ENCODE assay signal across 7 mouse cellular contexts in genomic region chr7:99155311-99156289, GRCm38 (mm10). TPM values are rescaled to one million over a fixed set of nuclear protein-coding genes. Genes with fewer than 3 reads are reported as not detected.
DNase-seq lines count a peak whose midpoint lies in the region; ATAC-seq and TF ChIP-seq lines count a peak whose summit lies in the region.

No protein-coding gene starts in this region.

- peak overlapping the region; percentile 0; the same call in 1 of the 2 replicates for H3K9ac ChIP-seq in hindbrain, embryonic 16.5 days (ENCODE audit: low read depth, low read length)
- no peak overlapping the region for H3K9ac ChIP-seq in liver, embryonic 14.5 days (replicated peaks)
- H3K9ac ChIP-seq in neural tube, embryonic 14.5 days (replicated peaks; ENCODE audit: low read depth, low read length), result no peak overlapping the region

- 0 out of 2 replicates have a peak, but pooled peaks cover 2% of the 10 kb centered on the region for H3K36me3 ChIP-seq in hindbrain, embryonic 16.5 days (ENCODE audit: control insufficient read depth, insufficient read depth, low read length)
- H3K36me3 ChIP-seq in liver, embryonic 14.5 days (replicated peaks; ENCODE audit: control insufficient read depth, insufficient read depth, low read depth), result no peaks in the 10 kb centered on the region
- H3K36me3 ChIP-seq in neural tube, embryonic 14.5 days (ENCODE audit: control insufficient read depth, insufficient read depth, low read length), result no peaks in the 10 kb centered on the region

- H3K4me1 ChIP-seq in hindbrain, embryonic 16.5 days (ENCODE audit: control insufficient read depth, insufficient read depth, low read depth, low read length), result no peaks in the 10 kb centered on the region; the same call in 1 of the 2 replicates
- peaks cover 0 to 13% of the 10 kb centered on the region in 2 experiments; a peak in 3 of 4 replicates for H3K4me1 ChIP-seq in liver, embryonic 14.5 days (replicated peaks; ENCODE audit: control insufficient read depth in 2 of 2, insufficient read depth in 2 of 2, low read length in 1 of 2)
- H3K4me1 ChIP-seq in neural tube, embryonic 14.5 days (ENCODE audit: control insufficient read depth, insufficient read depth, low read length), result no peaks in the 10 kb centered on the region

- peak; percentile 32 for DNase-seq in ZHBTc4 (ENCODE audit: low read depth, low spot score)
- peak; percentile 78 for DNase-seq in embryo, embryonic 9.5 days (ENCODE audit: extremely low spot score)
- DNase-seq in liver, embryonic 14.5 days (ENCODE audit: low read depth in 3 of 3, low spot score in 3 of 3), result no peak
- no peak for DNase-seq in layer of hippocampus, postnatal 10 days (ENCODE audit: low spot score in 2 of 2)
- DNase-seq in frontal cortex, postnatal 10 days (ENCODE audit: low spot score in 2 of 2), result no peak

- H3K27me3 ChIP-seq in hindbrain, embryonic 16.5 days (replicated peaks; ENCODE audit: control insufficient read depth, insufficient read depth, low read length), result no peaks in the 10 kb centered on the region
- no peaks in the 10 kb centered on the region for H3K27me3 ChIP-seq in liver, embryonic 14.5 days (ENCODE audit: control insufficient read depth, insufficient read depth, low read length)
- H3K27me3 ChIP-seq in neural tube, embryonic 14.5 days (ENCODE audit: control insufficient read depth, insufficient read depth, low read length), result no peaks in the 10 kb centered on the region

- H3K9me3 ChIP-seq in hindbrain, embryonic 16.5 days (ENCODE audit: control insufficient read depth, low read length), result no peaks in the 10 kb centered on the region
- H3K9me3 ChIP-seq in liver, embryonic 14.5 days (ENCODE audit: control insufficient read depth, low read length), result no peaks in the 10 kb centered on the region
- no peaks in the 10 kb centered on the region for H3K9me3 ChIP-seq in neural tube, embryonic 14.5 days (ENCODE audit: control insufficient read depth, low read length)

- no peak for TF ChIP-seq CTCF in liver, embryonic 14.5 days (IDR thresholded peaks at IDR 0.05; ENCODE audit: low read depth)

- no peak overlapping the region for H3K27ac ChIP-seq in hindbrain, embryonic 16.5 days (ENCODE audit: low read depth, low read length)
- H3K27ac ChIP-seq in liver, embryonic 14.5 days, result no peak overlapping the region
- no peak overlapping the region for H3K27ac ChIP-seq in neural tube, embryonic 14.5 days (ENCODE audit: low read depth, low read length)

- peak overlapping the region; percentile 28 for H3K4me2 ChIP-seq in hindbrain, embryonic 16.5 days (ENCODE audit: low read length)
- H3K4me2 ChIP-seq in liver, embryonic 14.5 days (ENCODE audit: low read depth), result peak overlapping the region; percentile 31
- peak overlapping the region; percentile 32 for H3K4me2 ChIP-seq in neural tube, embryonic 14.5 days (ENCODE audit: low read depth, low read length)

- H3K4me3 ChIP-seq in hindbrain, embryonic 16.5 days (ENCODE audit: low read length), result peak overlapping the region; percentile 14; the same call in 1 of the 2 replicates
- peak overlapping the region in 1 of 2 experiments; percentile 2; a peak in 1 of 4 replicates for H3K4me3 ChIP-seq in liver, embryonic 14.5 days (ENCODE audit: insufficient read depth in 1 of 2, low read depth in 2 of 2, low read length in 2 of 2)
- H3K4me3 ChIP-seq in neural tube, embryonic 14.5 days (ENCODE audit: low read depth, low read length), result no peak overlapping the region

- peak; percentile 70 for ATAC-seq in hindbrain, embryonic 16.5 days
- peak; percentile 55; the same call in 1 of the 2 replicates for ATAC-seq in liver, embryonic 14.5 days (ENCODE audit: insufficient read depth)
- ATAC-seq in neural tube, embryonic 14.5 days (ENCODE audit: low read depth), result peak; percentile 76; the same call in 1 of the 2 replicates

- no peak for TF ChIP-seq EP300 in liver, embryonic 14.5 days (IDR thresholded peaks at IDR 0.05; ENCODE audit: low read depth)

- 31% methylated on average over 17 of the region's 17 CpGs for WGBS in hindbrain, embryonic 16.5 days
- 9% methylated on average over 17 of the region's 17 CpGs for WGBS in liver, embryonic 14.5 days (ENCODE audit: insufficient replicate concordance)
- WGBS in neural tube, embryonic 14.5 days, result 37% methylated on average over 17 of the region's 17 CpGs

RNA-seq across cellular contexts. Expression of gene Uvrag, which starts 14.7 kb away (rescaled TPM):
- 14.4 and 15.3 TPM in 2 replicates for polyA plus RNA-seq in hindbrain, embryonic 16.5 days (2015; fragmentation: Nextera tagmentation; extraction: Ambion mirVana)
- 2.4 and 3.9 TPM in 2 replicates for polyA plus RNA-seq in liver, embryonic 14.5 days (2012; rRNA removed)
- 5.7 and 7.4 TPM in 2 replicates for polyA plus RNA-seq in liver, embryonic 14.5 days (2014; fragmentation: Nextera tagmentation; extraction: Ambion mirVana)
- polyA plus RNA-seq in neural tube, embryonic 14.5 days (2014; fragmentation: Nextera tagmentation; extraction: Ambion mirVana), result 20.9 and 23.8 TPM in 2 replicates
- 10 to 100 TPM; 37.6 to 41.0 TPM for total RNA-seq in layer of hippocampus, postnatal 10 days (2021)

RNA-seq across cellular contexts. Expression of gene Dgat2, which starts 26.9 kb away (rescaled TPM):
- 23.7 and 24.9 TPM in 2 replicates for polyA plus RNA-seq in hindbrain, embryonic 16.5 days (2015; fragmentation: Nextera tagmentation; extraction: Ambion mirVana)
- 44.0 and 50.0 TPM in 2 replicates for polyA plus RNA-seq in liver, embryonic 14.5 days (2012; rRNA removed)
- 66.8 and 80.0 TPM in 2 replicates for polyA plus RNA-seq in liver, embryonic 14.5 days (2014; fragmentation: Nextera tagmentation; extraction: Ambion mirVana)
- polyA plus RNA-seq in neural tube, embryonic 14.5 days (2014; fragmentation: Nextera tagmentation; extraction: Ambion mirVana), result 18.7 and 21.1 TPM in 2 replicates
- 10 to 100 TPM; 77.9 to 82.9 TPM for total RNA-seq in layer of hippocampus, postnatal 10 days (2021)

Comparison
In these comparisons a context has a peak if more than half of its experiments do, and no peak if none do; other contexts are left out.
1. DNase-seq: peak in ZHBTc4 (single experiment) and embryo, embryonic 9.5 days (single experiment); none in liver, embryonic 14.5 days (0 of 3), layer of hippocampus, postnatal 10 days (0 of 2) and frontal cortex, postnatal 10 days (0 of 2).
2. Peak in every context shown above with its lines, with median percentiles within 50 percentile points of each other: ATAC-seq and H3K4me2 ChIP-seq.